Mouse (Mus musculus) neural tube, embryonic 10.5 days (tissue): Measurements from ENCODE around the gene Epha3.

ENCODE experiments used
- DNase-seq: peaks from one replicate; pipeline ENCODE4 v3.0.0-alpha.2; 2017; ENCODE audit warnings: low spot score; ENCODE audit errors: extremely low spot score

Epha3 gene

GRCm38 (mm10) chr16:63653393-63653918 lies 210.5 kb downstream of the Epha3 start:
- no peak for DNase-seq

DNA sequence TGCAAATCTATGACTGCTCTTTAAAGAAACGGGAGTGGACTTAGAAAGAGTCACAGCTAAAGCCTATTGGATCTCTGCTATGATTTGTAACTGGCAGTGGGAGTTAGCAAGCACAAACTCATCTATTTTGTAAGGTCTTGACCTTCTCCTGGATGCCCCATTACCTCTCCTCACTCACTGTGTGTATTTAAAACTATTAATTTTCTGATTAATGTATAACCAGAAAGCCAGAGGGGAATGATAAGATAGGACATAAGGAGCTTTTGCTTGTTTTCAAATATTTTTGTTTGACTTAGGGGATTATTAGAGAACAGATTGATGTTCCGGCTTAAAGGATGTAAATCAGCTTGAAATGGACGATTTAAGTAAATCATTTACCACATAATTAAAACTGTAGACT lies 213.2 kb downstream of the Epha3 start:
- no peak for DNase-seq

DNA sequence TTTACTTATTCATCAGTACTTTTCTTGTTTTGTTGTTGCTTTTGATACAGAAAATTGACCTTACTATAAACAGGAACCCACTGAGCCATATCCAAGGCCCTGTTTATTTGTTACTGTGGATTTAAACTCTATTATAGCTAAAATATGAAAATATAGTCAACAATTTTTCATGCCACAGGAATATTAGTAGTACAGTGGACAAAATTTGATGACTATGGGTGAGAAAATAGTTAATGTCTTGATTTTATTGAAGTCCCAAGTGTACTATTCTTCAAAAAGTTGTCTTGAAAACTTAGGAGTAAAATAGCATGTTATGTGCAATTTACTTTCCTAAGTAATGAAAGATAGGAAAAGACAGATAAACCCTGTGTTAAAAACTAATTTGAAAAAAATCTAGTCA lies 217.4 kb downstream of the Epha3 start:
- no peak for DNase-seq

DNA sequence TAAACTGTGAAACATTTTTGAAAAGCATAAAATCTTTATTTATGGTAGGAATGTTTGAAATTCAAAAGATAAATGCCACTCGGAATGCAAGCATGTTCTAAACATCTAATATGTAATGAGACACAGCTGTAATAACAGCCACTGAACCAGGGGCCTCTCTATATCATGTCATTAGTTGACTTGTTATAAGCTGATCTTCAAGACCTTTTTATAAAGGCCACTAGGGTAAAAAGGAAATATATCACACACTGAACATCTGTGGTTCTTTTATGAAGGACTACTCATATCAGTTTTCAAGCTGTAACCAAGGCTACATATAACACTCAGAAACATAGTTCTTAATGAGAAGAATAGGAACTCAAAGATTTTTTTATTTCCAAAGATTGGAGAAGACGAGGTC lies 221.3 kb downstream of the Epha3 start:
- DNase-seq = no peak

- DNase-seq = no peak
Observed at GRCm38 (mm10) chr16:63641603-63642002, 222.4 kb downstream of the Epha3 start.

DNA sequence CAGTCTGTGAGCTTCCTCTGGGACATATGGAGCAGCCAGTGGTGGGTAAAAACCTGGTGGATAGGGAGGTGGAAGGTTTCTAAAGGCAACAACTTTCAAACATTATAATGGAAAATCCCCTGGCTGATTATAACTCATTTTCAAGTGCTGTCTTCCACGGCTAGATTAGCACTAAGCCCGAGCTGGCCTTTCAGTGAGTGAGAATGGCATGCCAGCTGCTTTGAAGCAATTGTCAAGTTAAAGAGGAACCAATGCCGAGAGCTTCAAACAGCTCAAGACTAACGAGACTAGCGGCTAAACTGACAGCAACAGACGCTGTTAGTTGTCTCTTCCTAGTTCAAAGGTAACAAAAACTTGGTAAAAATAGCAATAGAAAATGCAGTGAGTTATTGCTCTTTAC lies 225.3 kb downstream of the Epha3 start:
- no peak for DNase-seq

DNA sequence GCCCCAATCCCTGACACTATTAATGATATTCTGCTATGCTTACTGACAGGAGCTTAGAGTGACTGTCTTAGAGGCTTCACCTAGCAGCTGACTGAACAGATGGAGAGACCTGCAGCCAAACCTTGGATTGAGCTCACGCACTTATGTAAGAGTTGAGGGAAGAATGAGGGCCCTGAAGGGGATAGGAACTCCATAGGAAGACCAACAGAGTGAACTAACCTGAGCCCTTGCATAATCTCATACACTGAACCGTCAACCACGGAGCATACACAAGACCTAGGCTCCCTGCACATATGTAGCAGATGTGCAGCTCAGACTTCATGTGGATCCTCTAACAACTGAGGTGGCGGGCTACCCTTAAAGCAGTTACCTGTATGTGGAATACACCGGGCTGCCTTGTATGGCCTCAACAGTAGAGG lies 230.2 kb downstream of the Epha3 start:
- DNase-seq = no peak

DNA sequence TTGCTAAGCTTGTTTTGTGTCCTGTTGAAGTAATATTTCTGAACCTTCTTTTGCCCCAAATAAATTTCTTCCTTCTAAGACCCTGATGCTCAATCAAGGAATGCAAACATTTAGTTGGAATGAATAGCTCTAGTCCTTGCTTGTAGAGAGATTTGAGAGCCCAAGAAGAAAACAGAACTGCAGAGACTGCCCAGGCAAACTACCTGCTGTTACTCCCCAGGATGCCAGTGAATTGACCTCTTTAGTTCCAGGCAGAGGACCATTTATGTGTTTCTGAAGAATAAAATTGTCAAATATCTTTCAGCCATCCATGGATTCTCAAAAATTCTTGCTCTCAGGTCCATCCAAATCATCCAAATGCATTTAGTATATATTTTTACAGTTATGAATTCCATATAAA lies 238.7 kb downstream of the Epha3 start:
- DNase-seq = no peak

- DNase-seq = no peak
Observed at GRCm38 (mm10) chr16:63621845-63622244, 242.1 kb downstream of the Epha3 start.

DNA sequence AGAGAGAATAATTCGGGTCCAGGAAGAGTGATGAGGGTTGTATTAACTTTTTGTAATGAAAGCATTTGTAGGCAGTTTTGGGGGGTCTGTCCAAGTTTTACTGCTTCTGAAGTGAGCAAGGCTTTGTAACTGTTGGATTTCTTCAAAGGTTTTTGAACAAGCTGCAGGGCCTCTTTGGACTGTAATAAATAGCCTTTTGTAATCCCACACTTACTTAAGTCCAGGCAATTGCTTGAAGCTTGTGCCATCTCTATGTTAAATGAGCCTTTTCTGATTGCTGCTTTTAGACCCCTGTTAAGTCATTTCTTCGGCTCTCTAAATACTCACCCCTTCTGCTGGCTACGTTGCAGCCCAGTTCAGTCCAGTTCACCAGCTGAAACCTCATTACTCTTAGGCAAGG lies 248.6 kb downstream of the Epha3 start:
- DNase-seq = no peak

DNA sequence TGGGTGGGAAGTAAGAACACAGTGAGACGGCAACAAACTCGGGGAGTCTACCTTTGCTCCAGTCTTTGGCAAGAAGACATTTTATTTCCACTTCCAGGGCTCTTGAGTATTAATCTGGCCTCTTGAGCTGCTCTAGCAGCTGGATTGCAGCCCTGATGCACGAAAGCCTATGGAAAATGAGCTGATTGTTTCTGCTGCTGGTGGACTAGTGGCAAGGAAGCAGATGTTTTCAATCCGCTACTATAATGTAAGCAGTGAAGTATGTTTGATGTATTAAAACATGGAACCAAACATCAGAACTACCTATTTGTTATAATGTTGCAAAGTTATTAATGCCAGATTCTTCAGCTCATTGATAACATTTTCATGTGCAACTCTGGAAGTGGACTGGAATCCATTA lies 251.0 kb downstream of the Epha3 start:
- DNase-seq = no peak

GRCm38 (mm10) chr16:63600229-63600628 lies 263.7 kb downstream of the Epha3 start:
- no peak for DNase-seq

DNA sequence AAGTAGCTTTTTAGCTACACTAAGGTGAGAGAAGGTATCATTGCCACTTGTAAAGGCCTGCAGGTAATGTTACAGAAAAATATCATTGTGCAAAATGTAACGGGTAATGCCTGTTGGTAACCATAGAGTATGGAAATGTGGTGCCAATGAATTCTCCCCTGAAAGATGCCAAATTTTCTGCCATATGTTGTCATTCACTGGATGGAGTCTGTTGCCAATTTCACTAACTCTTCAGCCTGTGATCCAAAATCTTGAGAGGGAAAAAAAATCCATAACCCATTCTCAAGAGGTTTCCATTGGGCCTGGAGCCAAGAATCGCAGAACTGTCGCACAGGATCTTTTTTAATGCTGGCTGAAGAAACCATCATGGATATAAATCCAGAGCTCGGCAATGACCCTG lies 269.3 kb downstream of the Epha3 start:
- no peak for DNase-seq

DNA sequence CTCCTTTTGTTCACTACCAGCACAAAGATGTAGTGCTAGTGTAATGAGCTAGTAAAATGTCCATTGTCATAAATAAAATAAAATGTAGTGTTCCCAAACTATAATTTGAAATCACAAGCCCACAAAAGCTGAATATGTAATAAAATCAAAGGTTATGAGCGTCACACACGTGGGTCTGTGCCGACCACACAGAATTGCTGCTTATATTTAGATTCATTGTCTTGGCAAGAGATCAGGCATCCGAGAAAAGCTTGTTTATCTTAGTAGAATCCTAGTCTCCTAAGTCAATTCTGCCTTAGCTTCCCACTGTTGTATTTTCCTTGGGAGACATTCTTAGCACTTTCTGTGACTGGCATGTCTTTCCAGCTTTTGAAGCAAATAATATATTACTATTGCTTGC lies 294.2 kb downstream of the Epha3 start:
- no peak for DNase-seq

- DNase-seq = no peak
Observed at GRCm38 (mm10) chr16:63566106-63566836, 297.7 kb downstream of the Epha3 start.

DNA sequence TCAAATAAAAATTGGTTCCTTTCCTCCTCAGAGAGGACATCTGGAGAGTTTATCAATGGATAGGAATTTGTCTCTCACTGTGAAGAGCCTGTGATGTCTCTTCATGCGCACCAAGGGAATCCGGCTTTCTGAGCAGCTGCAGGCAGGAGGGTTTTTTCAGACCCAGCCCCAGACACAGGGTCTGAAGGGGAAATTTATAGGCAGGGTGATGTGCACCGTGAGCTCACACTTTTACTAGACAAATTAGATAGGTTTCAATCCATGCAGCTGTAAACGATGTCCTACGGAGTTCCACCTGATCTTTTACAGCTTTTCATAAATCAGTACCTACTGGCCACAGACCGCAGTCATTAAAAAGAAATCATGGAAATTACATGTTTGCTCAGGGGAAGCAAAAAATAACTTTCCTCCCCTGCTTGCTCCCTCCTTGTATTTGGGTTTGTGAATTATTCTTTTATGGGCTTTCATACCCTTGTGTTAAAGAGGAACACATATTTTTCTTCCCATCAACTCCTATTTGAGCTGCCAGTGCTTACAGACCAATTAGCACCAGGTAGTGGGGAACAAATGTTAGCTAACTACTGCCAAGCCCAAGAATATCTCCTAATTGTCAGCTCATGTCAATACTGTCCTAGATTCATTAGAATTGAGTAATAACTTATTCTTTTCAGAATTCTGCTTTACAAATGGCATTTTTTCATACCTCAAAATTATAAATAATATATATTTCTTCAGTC lies 307.4 kb downstream of the Epha3 start:
- DNase-seq = peak; percentile 24

- no peak for DNase-seq
Observed at GRCm38 (mm10) chr16:63552531-63552930, 311.4 kb downstream of the Epha3 start.

DNA sequence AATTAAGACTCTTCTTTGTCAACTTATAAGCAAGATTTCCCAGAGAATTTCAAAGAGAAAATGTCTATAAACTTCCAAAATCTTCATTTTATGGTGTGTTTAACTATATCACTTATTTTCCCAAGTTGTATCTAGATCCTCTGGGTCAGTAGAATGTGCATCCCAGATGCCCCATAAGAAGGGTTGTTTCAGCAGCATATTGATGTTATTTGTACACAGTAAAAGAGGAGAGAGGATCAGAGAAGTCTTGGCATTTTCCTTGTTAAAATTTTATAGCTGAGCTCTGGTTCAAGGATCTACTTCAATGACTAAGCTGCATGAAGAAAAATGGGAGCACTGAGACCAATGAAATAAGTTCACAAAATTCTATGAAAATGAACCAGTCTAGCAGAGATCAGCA lies 324.5 kb downstream of the Epha3 start:
- no peak for DNase-seq

DNA sequence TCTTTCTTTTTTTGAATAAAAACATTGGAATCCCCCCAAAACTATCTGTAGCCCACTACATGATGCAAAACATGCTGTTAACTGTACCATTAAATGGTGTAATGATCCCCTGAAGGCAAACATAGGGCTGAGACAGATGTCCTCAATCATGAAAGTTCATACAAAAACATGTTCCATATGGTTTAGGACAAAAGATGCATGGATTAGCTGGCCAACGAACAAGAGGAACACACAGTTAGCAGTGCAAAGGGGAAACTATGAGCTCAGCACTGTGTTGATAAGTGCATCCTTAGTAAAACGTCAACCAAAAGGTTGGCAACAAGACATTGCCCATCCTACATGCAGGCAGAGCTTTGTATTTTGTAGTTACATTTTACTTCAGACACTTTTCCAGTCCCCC lies 335.2 kb downstream of the Epha3 start:
- no peak for DNase-seq

- no peak for DNase-seq
Observed at GRCm38 (mm10) chr16:63517636-63518035, 346.3 kb downstream of the Epha3 start.

DNA sequence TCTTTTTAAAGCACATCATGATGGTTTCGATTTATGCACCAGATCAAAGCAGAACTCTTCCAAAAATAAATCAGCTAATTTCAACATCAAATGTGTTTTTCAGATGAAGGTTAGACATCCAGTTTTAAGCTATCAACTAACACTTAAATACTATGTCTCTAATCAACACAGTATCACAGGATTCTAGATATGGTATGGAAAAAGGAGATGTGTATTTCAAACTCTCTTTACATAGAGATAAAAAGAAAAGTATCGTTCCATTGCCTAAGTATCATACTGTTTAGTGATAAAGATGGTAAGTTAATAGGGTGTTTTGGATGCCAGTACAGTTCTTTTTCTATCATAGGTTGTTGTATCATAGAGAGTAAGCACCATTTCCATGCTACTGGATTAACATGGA lies 353.9 kb downstream of the Epha3 start:
- DNase-seq = no peak

GRCm38 (mm10) chr16:63506437-63506836 lies 357.5 kb downstream of the Epha3 start:
- DNase-seq = no peak

DNA sequence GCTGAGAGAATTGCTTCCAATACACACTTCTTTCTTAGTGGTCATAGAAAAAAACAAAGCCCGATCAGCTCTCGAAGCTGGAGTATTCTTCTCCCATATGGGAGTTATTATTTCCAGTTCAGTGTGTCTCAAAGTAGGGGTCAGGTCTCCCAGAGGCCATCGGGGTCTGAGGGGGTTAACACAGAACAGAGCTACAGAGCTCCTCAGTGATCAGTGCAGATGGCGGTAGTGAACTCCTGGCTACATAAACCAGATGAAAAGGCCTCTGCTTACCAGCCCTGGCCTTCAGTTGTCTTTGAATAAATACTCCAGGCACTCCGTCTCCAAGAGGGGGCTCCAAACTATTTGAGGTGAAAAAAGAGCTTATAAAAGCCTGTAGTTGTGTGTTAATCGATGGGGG lies 362.5 kb downstream of the Epha3 start:
- DNase-seq = peak; percentile 56
